Mouse (Mus musculus) MEL (cell line): ENCODE measurements around the gene Cd48. TPM values are rescaled to one million over a fixed set of nuclear protein-coding genes. Genes with fewer than 3 reads are reported as not detected.

ENCODE experiments used
- DNase-seq: peaks from one replicate; pipeline ENCODE4 v3.0.0; 2011; ENCODE audit warnings: low read depth, low spot score
- H3K27ac ChIP-seq: 2 replicates; pipeline ENCODE4 v1.5.1; 2012; ENCODE audit warnings: low read depth, mild to moderate bottlenecking, control low read depth, low read length, moderate library complexity; ENCODE audit not compliant: control insufficient read depth
- H3K27me3 ChIP-seq, 2 experiments: fragments of 150-350 bp in 1 of 2; sonication (generic) in 1 of 2; 2 replicates each; pipeline ENCODE4 v1.6.1; 2012; ENCODE audit warnings: low read length in 2 of 2, mild to moderate bottlenecking in 2 of 2, improper control_type of control experiment in 1 of 2, moderate library complexity in 1 of 2; ENCODE audit not compliant: insufficient read depth in 2 of 2, control insufficient read depth in 1 of 2
- H3K36me3 ChIP-seq, 2 experiments: 2 replicates each; pipeline ENCODE4 v1.6.1; 2012 to 2014; ENCODE audit warnings: low read length in 2 of 2, improper control_type of control experiment in 1 of 2, inconsistent platforms in 1 of 2, mild to moderate bottlenecking in 1 of 2; ENCODE audit not compliant: insufficient read depth in 2 of 2, control insufficient read depth in 1 of 2
- H3K4me1 ChIP-seq, 2 experiments: fragments of 150-350 bp in 1 of 2; sonication (generic) in 1 of 2; 2 replicates each; pipeline ENCODE4 v1.6.1; 2012; ENCODE audit warnings: low read length in 2 of 2, improper control_type of control experiment in 1 of 2, mild to moderate bottlenecking in 1 of 2; ENCODE audit not compliant: insufficient read depth in 2 of 2, control insufficient read depth in 1 of 2
- H3K4me3 ChIP-seq, 2 experiments: fragments of 150-350 bp in 1 of 2; sonication (generic) in 1 of 2; 2 replicates each; pipeline ENCODE4 v1.5.1; 2012; ENCODE audit warnings: low read depth in 2 of 2, low read length in 2 of 2, mild to moderate bottlenecking in 2 of 2, moderate library complexity in 2 of 2, control low read depth in 1 of 2, improper control_type of control experiment in 1 of 2; ENCODE audit not compliant: control insufficient read depth in 1 of 2, insufficient read depth in 1 of 2
- H3K79me2 ChIP-seq: 2 replicates; pipeline ENCODE4 v1.6.1; 2012; ENCODE audit warnings: mild to moderate bottlenecking, low read length, moderate library complexity; ENCODE audit not compliant: control insufficient read depth, poor library complexity, insufficient read depth
- H3K9ac ChIP-seq: 2 replicates; pipeline ENCODE4 v1.6.1; 2012; ENCODE audit warnings: low read depth, mild to moderate bottlenecking, control low read depth, low read length, moderate library complexity; ENCODE audit not compliant: control insufficient read depth, poor library complexity, severe bottlenecking
- H3K9me3 ChIP-seq: fragments of 150-350 bp; sonication (generic); replicated peaks from 2 replicates; pipeline ENCODE4 v1.6.1; 2012; ENCODE audit warnings: mild to moderate bottlenecking, low read length, improper control_type of control experiment, moderate library complexity; ENCODE audit not compliant: insufficient read depth
- CHD2 ChIP-seq: IDR thresholded peaks from 2 replicates; pipeline ENCODE4 v1.6.1; 2011; ENCODE audit warnings: low read length, improper control_type of control experiment
- E2F4 ChIP-seq: IDR thresholded peaks from 2 replicates; pipeline ENCODE4 v1.6.1; 2011; ENCODE audit warnings: low read depth, low read length, improper control_type of control experiment, borderline replicate concordance
- EP300 ChIP-seq, 2 experiments: IDR thresholded peaks; 2 replicates each; pipeline ENCODE4 v1.6.1; 2011; ENCODE audit warnings: improper control_type of control experiment in 2 of 2, low read length in 2 of 2, low read depth in 1 of 2, mild to moderate bottlenecking in 1 of 2
- ETS1 ChIP-seq: IDR thresholded peaks from 2 replicates; pipeline ENCODE4 v1.6.1; 2012; ENCODE audit warnings: low read depth, mild to moderate bottlenecking, inconsistent platforms, low read length, improper control_type of control experiment, moderate library complexity
- GABPA ChIP-seq: IDR thresholded peaks from 2 replicates; pipeline ENCODE4 v1.6.1; 2012; ENCODE audit warnings: low read depth, mild to moderate bottlenecking, inconsistent platforms, low read length, improper control_type of control experiment, moderate library complexity
- JUND ChIP-seq: IDR thresholded peaks from 2 replicates; pipeline ENCODE4 v1.6.1; 2011; ENCODE audit warnings: low read depth, mild to moderate bottlenecking, improper control_type of control experiment, low read length
- MAX ChIP-seq: IDR thresholded peaks from 2 replicates; pipeline ENCODE4 v1.6.1; 2011; ENCODE audit warnings: low read length, improper control_type of control experiment
- MAZ ChIP-seq: IDR thresholded peaks from 2 replicates; pipeline ENCODE4 v1.6.1; 2012; ENCODE audit warnings: low read depth, mild to moderate bottlenecking, inconsistent platforms, low read length, improper control_type of control experiment
- MEF2A ChIP-seq: IDR thresholded peaks from 2 replicates; pipeline ENCODE4 v1.6.1; 2014; ENCODE audit warnings: low read depth, mild to moderate bottlenecking, inconsistent platforms, low read length, improper control_type of control experiment; ENCODE audit not compliant: poor library complexity, insufficient replicate concordance, severe bottlenecking; ENCODE audit errors: extremely low read depth
- MYB ChIP-seq: IDR thresholded peaks from 2 replicates; pipeline ENCODE4 v1.6.1; 2011; ENCODE audit warnings: mild to moderate bottlenecking, low read depth, low read length, improper control_type of control experiment
- MYC ChIP-seq: IDR thresholded peaks from 2 replicates; pipeline ENCODE4 v1.6.1; 2011; ENCODE audit warnings: low read depth, mild to moderate bottlenecking, low read length, improper control_type of control experiment, moderate library complexity
- NRF1 ChIP-seq: IDR thresholded peaks from 2 replicates; pipeline ENCODE4 v1.6.1; 2014; ENCODE audit warnings: low read depth, mild to moderate bottlenecking, inconsistent platforms, low read length, improper control_type of control experiment, moderate library complexity; ENCODE audit not compliant: poor library complexity, insufficient read depth, severe bottlenecking
- POLR2A ChIP-seq, 2 experiments: IDR thresholded peaks; 2 replicates each; pipeline ENCODE4 v1.6.1; 2011 to 2012; ENCODE audit warnings: low read length in 2 of 2, mild to moderate bottlenecking in 2 of 2, control low read depth in 1 of 2, improper control_type of control experiment in 1 of 2, low read depth in 1 of 2, moderate library complexity in 1 of 2; ENCODE audit not compliant: control insufficient read depth in 1 of 2, insufficient read depth in 1 of 2, poor library complexity in 1 of 2
- RAD21 ChIP-seq: IDR thresholded peaks from 2 replicates; pipeline ENCODE4 v1.6.1; 2011; ENCODE audit warnings: mild to moderate bottlenecking, low read depth, low read length, improper control_type of control experiment
- TAL1 ChIP-seq: IDR thresholded peaks from 2 replicates; pipeline ENCODE4 v1.6.1; 2012; ENCODE audit warnings: mild to moderate bottlenecking, inconsistent platforms, low read length, moderate library complexity, mixed read lengths
- TBP ChIP-seq: IDR thresholded peaks from 2 replicates; pipeline ENCODE4 v1.8.0; 2011; ENCODE audit warnings: low read depth, low read length, improper control_type of control experiment
- TCF12 ChIP-seq: IDR thresholded peaks from 2 replicates; pipeline ENCODE4 v1.6.1; 2014; ENCODE audit warnings: low read depth, mild to moderate bottlenecking, inconsistent platforms, low read length, improper control_type of control experiment, moderate library complexity
- UBTF ChIP-seq: IDR thresholded peaks from 2 replicates; pipeline ENCODE4 v1.6.1; 2012; ENCODE audit warnings: low read depth, mild to moderate bottlenecking, inconsistent platforms, low read length, improper control_type of control experiment, moderate library complexity, borderline replicate concordance; ENCODE audit not compliant: insufficient read depth
- USF1 ChIP-seq: IDR thresholded peaks from 2 replicates; pipeline ENCODE4 v1.6.1; 2014; ENCODE audit warnings: low read depth, mild to moderate bottlenecking, inconsistent platforms, low read length, improper control_type of control experiment, moderate library complexity
- ZC3H11A ChIP-seq: IDR thresholded peaks from 2 replicates; pipeline ENCODE4 v1.6.1; 2012; ENCODE audit warnings: low read depth, mild to moderate bottlenecking, inconsistent platforms, low read length, improper control_type of control experiment
- ZKSCAN1 ChIP-seq: IDR thresholded peaks from 2 replicates; pipeline ENCODE4 v1.6.1; 2012; ENCODE audit warnings: low read depth, mild to moderate bottlenecking, inconsistent platforms, low read length, improper control_type of control experiment, moderate library complexity
- ZMIZ1 ChIP-seq: IDR thresholded peaks from 2 replicates; pipeline ENCODE4 v1.6.1; 2012; ENCODE audit warnings: low read depth, mild to moderate bottlenecking, inconsistent platforms, low read length, improper control_type of control experiment, moderate library complexity
- ZNF384 ChIP-seq: IDR thresholded peaks from 2 replicates; pipeline ENCODE4 v1.6.1; 2012; ENCODE audit warnings: low read depth, mild to moderate bottlenecking, inconsistent platforms, low read length, improper control_type of control experiment
- polyA plus RNA-seq, 2 experiments: library from polyadenylated mRNA; stranded (reverse) in 1 of 2; unstranded in 1 of 2; fragments of >175 nt in 1 of 2; fragments of >200 nt in 1 of 2; gene quantifications; 2 replicates each; pipeline versions ENCODE4 v1.2.1 to v1.2.4; 2012; ENCODE audit warnings: low replicate concordance in 2 of 2, low read depth in 1 of 2; ENCODE audit not compliant: insufficient read length in 2 of 2, insufficient read depth in 1 of 2, missing spikeins in 1 of 2
- total RNA-seq: library from RNA; depleted of rRNA; stranded (reverse); fragments of 300-350 nt; gene quantifications from 2 replicates; pipeline ENCODE4 v1.2.3, GENCODE M21; 2012

Cd48 gene
- total and polyA plus RNA-seq, 3 experiments = 64.6 to 84.6 TPM; not detected in 1

GRCm38 (mm10) chr1:171638686-171639085, 43.1 kb upstream of the Cd48 start:
- no peak for DNase-seq
- Histone ChIP-seq H3K9ac (no peak overlapping the region), H3K79me2 (no peaks in the 10 kb centered on the region), H3K27ac (no peak overlapping the region), H3K4me1 (peaks cover 0 to 6% of the 10 kb centered on the region in 2 experiments; a peak in 2 of 4 replicates), H3K27me3 (no peaks in the 10 kb centered on the region; a peak in 1 of 4 replicates), H3K4me3 (no peak overlapping the region), H3K36me3 (peaks cover 0 to 4% of the 10 kb centered on the region in 2 experiments; a peak in 2 of 4 replicates), H3K9me3 (no peaks in the 10 kb centered on the region)
- TF ChIP-seq JUND = no peak
- no peak for TF ChIP-seq CHD2
- TF ChIP-seq POLR2A (IDR thresholded peaks at IDR 0.05; ENCODE audit: control insufficient read depth in 1 of 2, insufficient read depth in 1 of 2, low read depth in 1 of 2, low read length in 2 of 2, poor library complexity in 1 of 2) = no peak
- TF ChIP-seq E2F4 = no peak
- TF ChIP-seq TCF12 = no peak

- no peak for TF ChIP-seq RAD21
- no peak for TF ChIP-seq CHD2
- no peak for TF ChIP-seq ZKSCAN1
- no peak for TF ChIP-seq JUND
- TF ChIP-seq MAX = no peak
- TF ChIP-seq ZMIZ1 = no peak
- TF ChIP-seq MYB = no peak
- TF ChIP-seq ZC3H11A = no peak
- no peak for TF ChIP-seq MEF2A
- no peak overlapping the region for H3K27ac ChIP-seq
- H3K79me2 ChIP-seq = no peaks in the 10 kb centered on the region
- H3K4me1 ChIP-seq = peaks cover 4 to 11% of the 10 kb centered on the region in 2 experiments; a peak in 3 of 4 replicates
- DNase-seq = no peak
- no peaks in the 10 kb centered on the region; a peak in 1 of 4 replicates for H3K27me3 ChIP-seq
- H3K36me3 ChIP-seq = peaks cover 0 to 8% of the 10 kb centered on the region in 2 experiments; a peak in 2 of 4 replicates
- H3K9ac ChIP-seq = no peak overlapping the region
- H3K4me3 ChIP-seq = no peak overlapping the region
- H3K9me3 ChIP-seq = no peaks in the 10 kb centered on the region
These were observed 41.0 kb upstream of the Cd48 start for GRCm38 (mm10) chr1:171640796-171641195.

- Histone ChIP-seq H3K27ac (peak overlapping the region; percentile 20), H3K36me3 (peaks cover 0 to 8% of the 10 kb centered on the region in 2 experiments; a peak in 2 of 4 replicates), H3K79me2 (no peaks in the 10 kb centered on the region), H3K9me3 (no peaks in the 10 kb centered on the region), H3K9ac (peak overlapping the region; percentile 24; the same call in 1 of the 2 replicates), H3K4me1 (peaks cover 4 to 7% of the 10 kb centered on the region in 2 experiments; a peak in 3 of 4 replicates), H3K27me3 (no peaks in the 10 kb centered on the region; a peak in 1 of 4 replicates), H3K4me3 (peak overlapping the region in 1 of 2 experiments; percentile 9; a peak in 1 of 4 replicates)
- peak; percentile 95 for DNase-seq
- TF ChIP-seq USF1 = no peak
- peak; percentile 85 for TF ChIP-seq TAL1
- TF ChIP-seq POLR2A (IDR thresholded peaks at IDR 0.05; ENCODE audit: control insufficient read depth in 1 of 2, insufficient read depth in 1 of 2, low read depth in 1 of 2, low read length in 2 of 2, poor library complexity in 1 of 2) = peak; percentile 30 to 35; a peak in 1 of 4 replicates
- peak; percentile 89 for TF ChIP-seq ETS1
- TF ChIP-seq RAD21 = no peak
- TF ChIP-seq ZMIZ1 = no peak
- no peak for TF ChIP-seq ZNF384
- TF ChIP-seq NRF1 = no peak
- TF ChIP-seq EP300 (IDR thresholded peaks at IDR 0.05; ENCODE audit: low read depth in 1 of 2, low read length in 2 of 2) = peak; percentile 85 to 93
- TF ChIP-seq JUND = no peak
- TF ChIP-seq MEF2A = no peak
- TF ChIP-seq MAX = peak; percentile 67
- TF ChIP-seq UBTF = no peak
- peak; percentile 90 for TF ChIP-seq TCF12
- TF ChIP-seq MYC = peak; percentile 30; the same call in 1 of the 2 replicates
- peak; percentile 64 for TF ChIP-seq TBP
- TF ChIP-seq MAZ = peak; percentile 50; the same call in 1 of the 2 replicates
- TF ChIP-seq GABPA = no peak
- no peak for TF ChIP-seq MYB
These were observed 38.2 kb upstream of the Cd48 start for GRCm38 (mm10) chr1:171643612-171644011.
